Mouse (Mus musculus) intestine, postnatal 0 days (tissue): ENCODE data around the gene Asah2. TPM values are rescaled to one million over a fixed set of nuclear protein-coding genes. Genes with fewer than 3 reads are reported as not detected.
A peak's percentile ranks its signal among the peaks of the same experiment; 100 is the strongest.

Experiments
- ATAC-seq: fragments of 200-750 bp; cut with Nextera tagmentation; 2 replicates; pipeline ENCODE4 v1.8.0; 2017; ENCODE audit warnings: mild to moderate bottlenecking, moderate TSS enrichment, moderate library complexity
- H3K27ac ChIP-seq: fragments of 300-500 bp; sonication (generic); 2 replicates; pipeline ENCODE4 v1.5.1; 2014; ENCODE audit warnings: mild to moderate bottlenecking, low read depth, low read length, moderate library complexity
- H3K27me3 ChIP-seq: fragments of 300-500 bp; sonication (generic); replicated peaks from 2 replicates; pipeline ENCODE4 v1.6.1; 2014; ENCODE audit warnings: low read length, mixed read lengths; ENCODE audit not compliant: control insufficient read depth, insufficient read depth
- H3K36me3 ChIP-seq: fragments of 300-500 bp; sonication (generic); 2 replicates; pipeline ENCODE4 v1.6.1; 2014; ENCODE audit warnings: mild to moderate bottlenecking, moderate library complexity; ENCODE audit not compliant: control insufficient read depth, insufficient read depth
- H3K4me1 ChIP-seq: fragments of 300-500 bp; sonication (generic); replicated peaks from 2 replicates; pipeline ENCODE4 v1.6.1; 2014; ENCODE audit warnings: antibody characterized with exemption, low read length, mixed read lengths; ENCODE audit not compliant: control insufficient read depth, insufficient read depth
- H3K4me2 ChIP-seq: fragments of 300-500 bp; sonication (generic); replicated peaks from 2 replicates; pipeline ENCODE4 v1.6.1; 2014; ENCODE audit warnings: low read depth, mild to moderate bottlenecking, moderate library complexity
- H3K4me3 ChIP-seq: fragments of 300-500 bp; sonication (generic); 2 replicates; pipeline ENCODE4 v1.5.1; 2014; ENCODE audit warnings: low read depth, low read length
- H3K9ac ChIP-seq: fragments of 300-500 bp; sonication (generic); 2 replicates; pipeline ENCODE4 v1.6.1; 2014; ENCODE audit warnings: mild to moderate bottlenecking, low read depth, low read length
- H3K9me3 ChIP-seq: fragments of 300-500 bp; sonication (generic); 2 replicates; pipeline ENCODE4 v1.6.1; 2016; ENCODE audit warnings: mixed run types; ENCODE audit not compliant: control insufficient read depth
- CTCF ChIP-seq: sonication (generic); IDR thresholded peaks from 2 replicates; pipeline ENCODE4 v1.5.1; 2016; ENCODE audit warnings: low read depth, mild to moderate bottlenecking, control low read depth, antibody characterized with exemption, moderate library complexity
- WGBS: fragments of 180-500 bp; shearing (Covaris S2); extraction: QIAGEN DNeasy Blood & Tissue Kit; methylation state at CpG from one replicate; pipeline ENCODE4 v1.1.7; 2014; 5-methylcytosine and 5-hydroxymethylcytosine counted together
- polyA plus RNA-seq: library from polyadenylated mRNA; unstranded; fragments of >200 nt; fragmentation: Nextera tagmentation; extraction: Ambion mirVana; gene quantifications from 2 replicates; pipeline ENCODE4 v1.2.1, GENCODE M21; 2015

The Asah2 gene
- polyA plus RNA-seq, result 22.8 and 27.7 TPM in 2 replicates

DNA sequence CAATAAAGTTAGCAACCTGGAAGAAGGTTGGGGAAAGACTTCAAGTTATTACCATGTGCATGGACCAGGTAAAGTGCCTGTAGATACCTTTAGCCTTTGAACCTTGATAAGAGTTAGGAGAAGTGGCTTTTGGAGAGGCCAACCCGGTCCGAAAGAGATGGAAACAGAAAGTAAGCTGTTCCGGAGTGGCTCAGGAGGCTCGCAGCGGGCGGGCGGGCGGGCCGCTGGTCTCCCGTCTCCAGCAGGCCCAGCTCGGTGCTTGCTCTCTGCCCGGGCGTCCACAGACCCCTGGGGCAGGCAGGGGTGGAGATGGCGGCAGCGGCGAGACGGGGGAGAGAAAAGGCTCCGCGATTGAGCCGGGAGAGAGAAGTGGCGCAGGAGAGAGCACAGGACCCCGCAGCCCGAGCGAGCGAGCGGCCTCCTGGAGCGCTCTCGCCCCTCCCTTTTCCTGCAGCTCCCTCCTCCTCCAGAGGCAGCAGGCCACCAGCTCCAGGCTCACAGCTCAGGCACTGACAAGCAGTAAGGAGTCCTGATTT is at the start of gene Asah2:
TSS of gene Asah2 (minus strand) at position 441 of the 536 bp plus-strand sequence.
- peak within 1 kb of the TSS; percentile 58 for H3K4me2 ChIP-seq
- H3K36me3 ChIP-seq, result no peaks in the 10 kb centered on the region
- H3K9me3 ChIP-seq, result no peaks in the 10 kb centered on the region
- WGBS, result 0% methylated on average over 28 of the region's 28 CpGs
- peak within 1 kb of the TSS; percentile 58 for H3K4me3 ChIP-seq
- H3K27ac ChIP-seq, result peak within 1 kb of the TSS; percentile 99
- peaks cover 14% of the 10 kb centered on the region; the same call in 1 of the 2 replicates for H3K4me1 ChIP-seq
- peak within 1 kb of the TSS; percentile 90 for H3K9ac ChIP-seq
- peak; percentile 94 for ATAC-seq
- H3K27me3 ChIP-seq, result no peaks in the 10 kb centered on the region
- peak; percentile 62 for TF ChIP-seq CTCF

DNA sequence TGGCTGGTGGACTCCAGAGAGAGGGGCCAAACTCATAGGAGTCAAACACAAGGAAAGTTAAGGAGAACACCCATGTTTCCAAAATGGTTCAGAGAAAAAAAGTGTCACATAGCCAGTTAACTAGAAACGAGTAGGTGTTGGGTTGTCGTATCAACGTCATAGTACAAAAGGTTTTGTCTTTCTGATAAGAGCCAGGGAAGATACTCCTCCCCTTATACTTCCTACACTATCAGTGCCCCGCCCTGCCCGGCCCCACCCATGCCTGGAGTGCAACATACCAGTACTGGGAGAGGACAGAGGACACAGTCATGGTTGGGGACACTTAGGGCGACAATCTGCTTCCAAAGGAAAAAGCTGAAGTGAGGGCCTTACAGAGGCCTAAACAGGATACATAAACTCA is 49.0 kb upstream of the Asah2 start:
- WGBS, result 45% methylated on average over 6 of the region's 6 CpGs
- H3K4me1 ChIP-seq, result no peaks in the 10 kb centered on the region; the same call in 1 of the 2 replicates
- peak overlapping the region; percentile 17; the same call in 1 of the 2 replicates for H3K27ac ChIP-seq
- no peak overlapping the region for H3K9ac ChIP-seq
- H3K9me3 ChIP-seq, result no peaks in the 10 kb centered on the region
- H3K4me2 ChIP-seq, result no peak overlapping the region
- H3K36me3 ChIP-seq, result peaks cover 21% of the 10 kb centered on the region
- TF ChIP-seq CTCF, result no peak
- ATAC-seq, result peak; percentile 91
- H3K27me3 ChIP-seq, result no peaks in the 10 kb centered on the region
- H3K4me3 ChIP-seq, result no peak overlapping the region

DNA sequence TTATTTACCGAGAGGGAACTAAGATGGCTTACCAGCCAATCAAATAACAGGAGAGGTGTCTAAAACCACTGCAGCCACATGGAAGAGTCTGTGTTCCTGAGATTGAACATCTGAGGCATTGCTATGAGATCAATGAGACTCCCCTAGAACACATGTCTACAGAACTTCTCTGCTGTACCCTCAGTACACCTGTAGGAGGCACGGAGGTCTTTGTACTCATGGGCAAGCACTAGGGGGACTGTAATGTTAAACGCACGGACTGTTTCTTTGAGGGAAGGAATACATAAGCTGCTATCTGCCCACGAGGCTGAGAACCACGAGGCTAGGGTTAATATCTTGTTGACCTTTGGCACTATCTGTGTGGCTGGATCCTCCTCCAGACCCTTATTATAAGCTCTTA is 44.5 kb upstream of the Asah2 start:
- Histone ChIP-seq H3K4me2 (no peak overlapping the region), H3K4me3 (no peak overlapping the region), H3K9me3 (no peaks in the 10 kb centered on the region), H3K36me3 (no peaks in the 10 kb centered on the region; the same call in 1 of the 2 replicates), H3K4me1 (no peaks in the 10 kb centered on the region; the same call in 1 of the 2 replicates), H3K9ac (no peak overlapping the region), H3K27me3 (no peaks in the 10 kb centered on the region), H3K27ac (no peak overlapping the region)
- WGBS, result 68% methylated on average over 6 of the region's 6 CpGs
- TF ChIP-seq CTCF, result peak; percentile 27; the same call in 1 of the 2 replicates
- no peak for ATAC-seq

DNA sequence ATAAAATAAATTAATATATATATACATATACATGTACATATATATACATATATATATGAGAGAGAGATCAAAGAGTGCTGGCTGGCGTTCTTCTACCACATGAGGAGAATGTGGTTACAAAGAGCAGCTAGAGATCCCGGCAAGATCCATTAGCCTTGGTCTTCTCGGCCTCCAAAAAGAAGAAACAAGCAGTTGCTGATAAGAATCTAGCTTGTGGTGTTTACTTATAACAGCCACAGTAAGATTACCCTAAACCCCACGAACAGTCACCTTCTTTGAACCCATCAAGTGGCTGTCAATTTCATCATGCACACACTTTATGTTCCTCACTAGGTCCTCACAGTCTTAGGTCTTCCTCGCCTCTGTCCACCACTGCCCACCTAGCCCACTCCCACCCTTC is 40.7 kb upstream of the Asah2 start:
- ATAC-seq, result no peak
- TF ChIP-seq CTCF, result no peak

DNA sequence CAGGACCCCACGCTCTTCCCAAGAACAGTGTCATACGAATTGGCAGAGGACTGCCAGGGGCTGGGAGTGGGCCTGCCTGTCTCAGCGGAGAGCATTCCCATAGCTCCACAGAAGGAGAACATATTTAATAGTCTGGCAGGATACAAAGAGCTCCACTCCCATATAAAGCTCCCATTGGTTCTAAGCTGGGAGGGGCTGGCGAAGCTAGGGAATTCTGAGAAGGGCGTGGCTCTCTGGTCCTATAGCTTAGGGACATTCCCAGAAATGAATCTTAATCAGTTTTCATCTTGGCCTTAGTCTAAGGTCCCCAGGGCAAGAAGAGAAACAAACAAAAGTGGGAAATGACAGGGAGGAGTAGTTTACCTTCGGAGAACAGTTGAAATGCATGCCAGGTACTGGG is 34.4 kb upstream of the Asah2 start:
- H3K4me3 ChIP-seq, result no peak overlapping the region
- no peaks in the 10 kb centered on the region for H3K27me3 ChIP-seq
- no peak overlapping the region for H3K4me2 ChIP-seq
- no peak overlapping the region for H3K27ac ChIP-seq
- 0 out of 2 replicates have a peak, but pooled peaks cover 3% of the 10 kb centered on the region for H3K36me3 ChIP-seq
- H3K4me1 ChIP-seq, result peaks cover 8% of the 10 kb centered on the region
- no peak overlapping the region for H3K9ac ChIP-seq
- no peak for TF ChIP-seq CTCF
- no peaks in the 10 kb centered on the region for H3K9me3 ChIP-seq
- 85% methylated on average over 6 of the region's 6 CpGs for WGBS
- ATAC-seq, result no peak

More for the DNA sequence above, 40.7 kb upstream of the Asah2 start:
- H3K9me3 ChIP-seq, result no peaks in the 10 kb centered on the region
- H3K27ac ChIP-seq, result no peak overlapping the region
- H3K4me3 ChIP-seq, result no peak overlapping the region
- no peaks in the 10 kb centered on the region for H3K27me3 ChIP-seq
- 77% methylated on average over 5 of the region's 5 CpGs for WGBS
- no peak overlapping the region for H3K9ac ChIP-seq
- no peaks in the 10 kb centered on the region; the same call in 1 of the 2 replicates for H3K4me1 ChIP-seq
- no peaks in the 10 kb centered on the region for H3K36me3 ChIP-seq
- H3K4me2 ChIP-seq, result no peak overlapping the region

DNA sequence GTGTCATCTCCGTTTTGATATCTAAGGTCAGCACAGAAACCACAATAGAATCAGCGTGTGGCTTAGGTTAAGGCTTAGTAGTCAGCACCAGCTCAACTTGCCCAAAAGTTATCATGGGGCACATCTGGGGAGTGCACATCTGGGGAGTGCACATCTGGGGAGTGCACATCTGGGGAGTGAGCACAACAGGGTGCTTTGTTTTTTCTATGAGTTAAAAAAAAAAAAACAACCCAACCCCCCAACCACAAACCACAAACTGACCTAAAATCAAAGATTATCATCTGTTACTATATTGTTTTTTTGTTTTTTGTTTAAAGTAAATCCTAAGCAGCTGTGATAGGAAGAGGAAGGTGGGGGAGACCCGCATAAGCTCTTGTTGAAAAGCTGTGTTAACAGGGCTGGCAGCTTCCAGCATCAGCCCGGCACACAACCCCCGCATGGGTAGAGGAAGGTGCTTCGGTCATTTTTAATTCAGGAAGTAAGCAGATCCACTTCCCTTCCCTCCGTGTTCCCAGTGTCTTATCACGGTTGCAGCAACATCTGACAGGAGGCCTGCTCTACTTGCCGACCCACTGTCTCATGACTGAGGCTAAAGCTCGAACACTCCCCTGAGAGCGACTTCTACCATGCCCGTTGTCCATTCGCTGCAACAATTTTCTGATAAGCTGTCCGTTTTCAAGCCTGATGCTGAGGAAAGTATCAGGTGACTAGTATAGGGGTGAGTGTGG is 30.5 kb upstream of the Asah2 start:
- Histone ChIP-seq H3K4me1 (peaks cover 17% of the 10 kb centered on the region), H3K4me2 (no peak overlapping the region), H3K27me3 (no peaks in the 10 kb centered on the region), H3K9ac (no peak overlapping the region), H3K36me3 (peaks cover 3% of the 10 kb centered on the region; the same call in 1 of the 2 replicates), H3K27ac (peak overlapping the region; percentile 61), H3K4me3 (no peak overlapping the region), H3K9me3 (no peaks in the 10 kb centered on the region)
- peak; percentile 51 for ATAC-seq
- 53% methylated on average over 14 of the region's 14 CpGs for WGBS
- TF ChIP-seq CTCF, result no peak
